Mouse (Mus musculus): ENCODE results near the gene Cx3cr1. TPM values are rescaled to one million over a fixed set of nuclear protein-coding genes. Genes with fewer than 3 reads are reported as not detected.

Cx3cr1 gene
- total RNA-seq, 2 experiments from 2014 or later: 4.8 to 6.5 TPM

GRCm38 (mm10) chr9:119852347-119853030 is 217.2 kb downstream of the Cx3cr1 start:
- no peak for DNase-seq

Other genes with a start within 250 kb of the Cx3cr1 start
- gene Scn11a, start 244.4 kb downstream of the Cx3cr1 start, total RNA-seq (2021): under 1 TPM; 0.09 to 0.14 TPM
- gene Wdr48, start 175.0 kb downstream of the Cx3cr1 start, total RNA-seq (2021): 10 to 100 TPM; 30.9 to 32.5 TPM
- gene Gorasp1, start 132.3 kb downstream of the Cx3cr1 start, total RNA-seq (2021): 10 to 100 TPM; 15.2 to 16.0 TPM
- under 1 TPM in 1 of 2 experiments, not detected in 1; 0.07 TPM for gene Ttc21a, start 132.3 kb downstream of the Cx3cr1 start, total RNA-seq (2021)
- 10 to 100 TPM; 17.4 to 17.7 TPM for gene Csrnp1, start 85.2 kb downstream of the Cx3cr1 start, total RNA-seq (2021)
- gene Xirp1, start 46.3 kb downstream of the Cx3cr1 start, total RNA-seq (2021): 100 to 1,000 TPM; 162 to 169 TPM
- gene Ccr8, start 22.2 kb upstream of the Cx3cr1 start, total RNA-seq (2021): not detected
- 1 to 10 TPM; 8.3 to 8.8 TPM for gene Slc25a38, start 40.5 kb upstream of the Cx3cr1 start, total RNA-seq (2021)
- 100 to 1,000 TPM; 837 to 845 TPM for gene Rpsa, start 57.8 kb upstream of the Cx3cr1 start, total RNA-seq (2021)
- not detected for gene Mobp, start 79.8 kb upstream of the Cx3cr1 start, total RNA-seq (2021)
- 1 to 10 TPM; 1.2 to 1.3 TPM for gene Myrip, start 231.6 kb upstream of the Cx3cr1 start, total RNA-seq (2021)

Data from heart, postnatal 4 days (tissue).